Mouse (Mus musculus): ENCODE data around the gene Selenow. TPM values are rescaled to one million over a fixed set of nuclear protein-coding genes. Genes with fewer than 3 reads are reported as not detected.
A peak's percentile ranks its signal among the peaks of the same experiment; 100 is the strongest.

Gene Selenow
- total and polyA plus RNA-seq, 2 experiments: 68.1 to 250 TPM

GRCm38 (mm10) chr7:15931635-15932034, 9.4 kb upstream of the Selenow start:
- no peak overlapping the region for H3K4me3 ChIP-seq (ENCODE audit: insufficient read depth, low read depth, low read length)
- peaks cover 6% of the 10 kb centered on the region for H3K4me1 ChIP-seq (ENCODE audit: control insufficient read depth, insufficient read depth, low read length)
- WGBS: 40% methylated on average over 3 of the region's 3 CpGs
- TF ChIP-seq CTCF (IDR thresholded peaks at IDR 0.05; ENCODE audit: low read depth, low read length) (no peak), POLR2A (IDR thresholded peaks at IDR 0.05; ENCODE audit: extremely low read depth, insufficient read depth, low read length) (no peak)
- H3K27ac ChIP-seq (replicated peaks; ENCODE audit: insufficient read depth, low read depth, low read length): peak overlapping the region; percentile 51; the same call in 1 of the 2 replicates
- 0 out of 2 replicates have a peak overlapping the region, but pooled peaks have one; percentile 37 for H3K9ac ChIP-seq (ENCODE audit: low read depth, low read length)
- no peaks in the 10 kb centered on the region for H3K79me2 ChIP-seq (ENCODE audit: control insufficient read depth, insufficient read depth, low read length)
- H3K36me3 ChIP-seq (ENCODE audit: control insufficient read depth, insufficient read depth, low read length): no peaks in the 10 kb centered on the region
- no peaks in the 10 kb centered on the region for H3K27me3 ChIP-seq (ENCODE audit: control insufficient read depth, insufficient read depth, low read length)
- DNase-seq (ENCODE audit: extremely low read depth, low read depth, low spot score): peak; percentile 61

GRCm38 (mm10) chr7:15930543-15930942, 8.3 kb upstream of the Selenow start:
- WGBS: 83% methylated on average over 2 of the region's 2 CpGs
- H3K27ac ChIP-seq (replicated peaks; ENCODE audit: insufficient read depth, low read depth, low read length): no peak overlapping the region

DNA sequence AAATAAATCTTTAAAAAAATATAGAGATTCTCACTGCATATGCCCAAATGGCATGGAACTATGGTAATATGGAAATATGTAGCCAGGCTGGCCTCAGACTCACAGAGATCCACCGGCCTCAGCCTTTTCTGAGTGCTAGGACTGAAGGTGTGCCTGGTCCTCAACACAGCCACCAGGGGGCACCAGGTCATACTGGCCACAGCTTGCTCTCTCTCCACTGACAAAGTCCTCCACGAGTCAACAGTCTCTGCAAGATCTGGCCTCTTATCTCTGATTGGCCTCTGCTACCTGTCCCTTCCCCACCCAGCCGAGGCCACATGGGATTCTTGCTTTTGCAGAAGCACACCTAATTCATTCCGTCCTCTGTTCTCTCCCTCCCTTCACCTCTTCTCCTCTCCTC, 7.7 kb upstream of the Selenow start:
- Histone ChIP-seq H3K36me3 (ENCODE audit: control insufficient read depth, insufficient read depth, low read length) (no peaks in the 10 kb centered on the region), H3K79me2 (ENCODE audit: control insufficient read depth, insufficient read depth, low read length) (no peaks in the 10 kb centered on the region), H3K27me3 (ENCODE audit: control insufficient read depth, insufficient read depth, low read length) (no peaks in the 10 kb centered on the region), H3K4me1 (ENCODE audit: control insufficient read depth, insufficient read depth, low read length) (peaks cover 6% of the 10 kb centered on the region), H3K27ac (replicated peaks; ENCODE audit: insufficient read depth, low read depth, low read length) (no peak overlapping the region), H3K9ac (ENCODE audit: low read depth, low read length) (no peak overlapping the region), H3K4me3 (ENCODE audit: insufficient read depth, low read depth, low read length) (no peak overlapping the region)
- no peak for TF ChIP-seq POLR2A (IDR thresholded peaks at IDR 0.05; ENCODE audit: extremely low read depth, insufficient read depth, low read length)
- peak; percentile 98 for TF ChIP-seq CTCF (IDR thresholded peaks at IDR 0.05; ENCODE audit: low read depth, low read length)
- peak; percentile 82 for DNase-seq (ENCODE audit: extremely low read depth, low read depth, low spot score)
- WGBS: 16% methylated on average over 4 of the region's 4 CpGs

More at GRCm38 (mm10) chr7:15930543-15930942, 8.3 kb upstream of the Selenow start:
- no peak overlapping the region for H3K4me3 ChIP-seq (ENCODE audit: insufficient read depth, low read depth, low read length)
- H3K4me1 ChIP-seq (ENCODE audit: control insufficient read depth, insufficient read depth, low read length): peaks cover 6% of the 10 kb centered on the region
- no peaks in the 10 kb centered on the region for H3K27me3 ChIP-seq (ENCODE audit: control insufficient read depth, insufficient read depth, low read length)
- H3K9ac ChIP-seq (ENCODE audit: low read depth, low read length): no peak overlapping the region
- DNase-seq (ENCODE audit: extremely low read depth, low read depth, low spot score): no peak
- no peaks in the 10 kb centered on the region for H3K36me3 ChIP-seq (ENCODE audit: control insufficient read depth, insufficient read depth, low read length)
- no peaks in the 10 kb centered on the region for H3K79me2 ChIP-seq (ENCODE audit: control insufficient read depth, insufficient read depth, low read length)
- TF ChIP-seq POLR2A (IDR thresholded peaks at IDR 0.05; ENCODE audit: extremely low read depth, insufficient read depth, low read length): no peak
- TF ChIP-seq CTCF (IDR thresholded peaks at IDR 0.05; ENCODE audit: low read depth, low read length): no peak

GRCm38 (mm10) chr7:15921796-15922195, 406 bp downstream of the Selenow start:
- no peaks in the 10 kb centered on the region for H3K27me3 ChIP-seq (ENCODE audit: control insufficient read depth, insufficient read depth, low read length)
- peak overlapping the region; percentile 80 for H3K4me3 ChIP-seq (ENCODE audit: insufficient read depth, low read depth, low read length)
- peak; percentile 26 for DNase-seq (ENCODE audit: extremely low read depth, low read depth, low spot score)
- peaks cover 10% of the 10 kb centered on the region for H3K4me1 ChIP-seq (ENCODE audit: control insufficient read depth, insufficient read depth, low read length)
- TF ChIP-seq CTCF (IDR thresholded peaks at IDR 0.05; ENCODE audit: low read depth, low read length) (no peak), POLR2A (IDR thresholded peaks at IDR 0.05; ENCODE audit: extremely low read depth, insufficient read depth, low read length) (no peak)
- H3K36me3 ChIP-seq (ENCODE audit: control insufficient read depth, insufficient read depth, low read length): no peaks in the 10 kb centered on the region
- peak overlapping the region; percentile 87 for H3K9ac ChIP-seq (ENCODE audit: low read depth, low read length)
- peaks cover 7% of the 10 kb centered on the region; the same call in 1 of the 2 replicates for H3K79me2 ChIP-seq (ENCODE audit: control insufficient read depth, insufficient read depth, low read length)
- WGBS: under 1% methylated on average over 10 of the region's 10 CpGs
- H3K27ac ChIP-seq (replicated peaks; ENCODE audit: insufficient read depth, low read depth, low read length): peak overlapping the region; percentile 88

DNA sequence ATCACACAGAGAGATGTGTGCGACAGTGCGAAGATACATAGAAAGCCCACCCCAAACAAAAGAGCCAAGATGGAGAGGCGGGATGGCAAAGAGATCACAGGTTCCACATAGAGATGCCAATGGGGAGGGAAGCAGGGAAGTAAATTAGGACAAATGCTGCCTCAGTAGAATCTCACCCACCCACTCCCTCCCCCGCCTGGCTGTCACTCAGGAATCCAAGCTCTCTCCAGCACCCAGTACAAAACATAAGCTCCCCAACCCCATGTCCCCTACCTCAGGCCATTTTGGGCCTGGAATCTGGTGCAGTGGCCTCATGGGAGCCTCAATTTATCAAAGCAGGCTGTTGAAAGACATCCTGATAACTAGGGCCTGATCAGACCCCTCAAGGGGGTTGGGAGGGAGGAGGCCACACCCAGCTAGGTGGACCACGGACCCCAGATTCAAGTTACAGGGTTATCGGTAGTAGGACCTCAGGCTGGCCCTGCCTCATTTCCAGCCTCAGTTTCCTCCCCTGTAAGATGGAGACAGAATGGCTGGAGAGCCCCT, 1.5 kb downstream of the Selenow start:
- Histone ChIP-seq H3K4me1 (ENCODE audit: control insufficient read depth, insufficient read depth, low read length) (peaks cover 10% of the 10 kb centered on the region), H3K9ac (ENCODE audit: low read depth, low read length) (no peak overlapping the region), H3K79me2 (ENCODE audit: control insufficient read depth, insufficient read depth, low read length) (peaks cover 7% of the 10 kb centered on the region; the same call in 1 of the 2 replicates), H3K27ac (replicated peaks; ENCODE audit: insufficient read depth, low read depth, low read length) (no peak overlapping the region), H3K36me3 (ENCODE audit: control insufficient read depth, insufficient read depth, low read length) (no peaks in the 10 kb centered on the region), H3K4me3 (ENCODE audit: insufficient read depth, low read depth, low read length) (no peak overlapping the region), H3K27me3 (ENCODE audit: control insufficient read depth, insufficient read depth, low read length) (no peaks in the 10 kb centered on the region)
- no peak for DNase-seq (ENCODE audit: extremely low read depth, low read depth, low spot score)
- TF ChIP-seq POLR2A (IDR thresholded peaks at IDR 0.05; ENCODE audit: extremely low read depth, insufficient read depth, low read length): no peak
- TF ChIP-seq CTCF (IDR thresholded peaks at IDR 0.05; ENCODE audit: low read depth, low read length): no peak
- 89% methylated on average over 6 of the region's 6 CpGs for WGBS

DNA sequence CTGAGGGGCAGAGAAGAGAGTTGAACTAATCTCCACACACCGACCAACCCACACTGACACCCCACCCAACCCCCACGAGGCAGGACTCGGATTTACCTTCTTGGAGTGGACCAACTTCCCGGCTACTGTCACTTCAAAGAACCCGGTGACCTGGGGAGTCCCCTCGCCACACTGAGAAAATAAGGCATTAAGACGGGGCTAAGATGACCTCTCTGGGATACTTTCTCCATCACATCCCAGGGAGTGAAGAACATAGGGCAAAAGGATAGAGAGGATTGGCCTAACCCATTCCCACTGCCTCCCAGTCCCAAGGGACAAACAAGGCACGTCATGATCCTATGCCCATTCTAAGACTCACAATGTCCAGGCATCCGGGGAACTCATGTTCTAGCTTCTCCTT, 2.3 kb downstream of the Selenow start:
- no peaks in the 10 kb centered on the region for H3K36me3 ChIP-seq (ENCODE audit: control insufficient read depth, insufficient read depth, low read length)
- H3K27ac ChIP-seq (replicated peaks; ENCODE audit: insufficient read depth, low read depth, low read length): no peak overlapping the region
- DNase-seq (ENCODE audit: extremely low read depth, low read depth, low spot score): no peak
- H3K79me2 ChIP-seq (ENCODE audit: control insufficient read depth, insufficient read depth, low read length): peaks cover 7% of the 10 kb centered on the region; the same call in 1 of the 2 replicates
- H3K4me1 ChIP-seq (ENCODE audit: control insufficient read depth, insufficient read depth, low read length): peaks cover 10% of the 10 kb centered on the region
- H3K9ac ChIP-seq (ENCODE audit: low read depth, low read length): no peak overlapping the region
- no peak for TF ChIP-seq CTCF (IDR thresholded peaks at IDR 0.05; ENCODE audit: low read depth, low read length)
- no peak for TF ChIP-seq POLR2A (IDR thresholded peaks at IDR 0.05; ENCODE audit: extremely low read depth, insufficient read depth, low read length)
- WGBS: 92% methylated on average over 9 of the region's 9 CpGs
- H3K27me3 ChIP-seq (ENCODE audit: control insufficient read depth, insufficient read depth, low read length): no peaks in the 10 kb centered on the region
- no peak overlapping the region for H3K4me3 ChIP-seq (ENCODE audit: insufficient read depth, low read depth, low read length)

All from liver, adult 2 months (tissue).